Comparison of ENCODE assay signal across 21 mouse cellular contexts in genomic region chr1:105240185-105240584, GRCm38 (mm10).
"Had no signal": no experiment of that assay in that cellular context is flagged by ENCODE, and none has a peak within 500 bp of the region (broad histone marks: within the 10 kb centered on the region; RNA-seq: fewer than 3 reads in every experiment).

No protein-coding gene starts in this region.

- H3K9ac ChIP-seq: liver, embryonic 15.5 days; lung, embryonic 14.5 days; midbrain, embryonic 12.5 days; neural tube, embryonic 13.5 days; neural tube, embryonic 15.5 days had no signal

- ATAC-seq: midbrain, embryonic 16.5 days had no signal

- H3K27ac ChIP-seq: liver, embryonic 15.5 days; midbrain, embryonic 10.5 days; midbrain, embryonic 12.5 days; neural tube, embryonic 13.5 days; neural tube, embryonic 15.5 days had no signal

- H3K4me1 ChIP-seq: liver, embryonic 15.5 days; megakaryocyte, embryonic 14.5 days; midbrain, embryonic 10.5 days; midbrain, embryonic 12.5 days; neural tube, embryonic 13.5 days; neural tube, embryonic 15.5 days had no signal

- H3K4me2 ChIP-seq: liver, embryonic 15.5 days; lung, embryonic 14.5 days; midbrain, embryonic 12.5 days; neural tube, embryonic 13.5 days; neural tube, embryonic 15.5 days had no signal

- H3K9me3 ChIP-seq: liver, embryonic 15.5 days; megakaryocyte, embryonic 14.5 days; midbrain, embryonic 10.5 days; midbrain, embryonic 12.5 days; neural tube, embryonic 13.5 days; neural tube, embryonic 15.5 days had no signal

- H3K27me3 ChIP-seq: liver, embryonic 15.5 days; megakaryocyte, embryonic 14.5 days; midbrain, embryonic 12.5 days; neural tube, embryonic 13.5 days; neural tube, embryonic 15.5 days had no signal

- H3K4me3 ChIP-seq: liver, embryonic 15.5 days; megakaryocyte, embryonic 14.5 days; midbrain, embryonic 10.5 days; midbrain, embryonic 12.5 days; myocyte; neural tube, embryonic 13.5 days; neural tube, embryonic 15.5 days had no signal

- DNase-seq: lung, adult 18-20 months; lung, embryonic 14.5 days; lung, postnatal 10 days; lung, postnatal 4 days; midbrain, embryonic 14.5 days; retina, postnatal 1 day; right cerebral cortex, adult 18-20 months; right cerebral cortex, postnatal 25 days; right cerebral cortex, postnatal 4 days; spleen, adult 18-20 months; thymus, adult 18-20 months; thymus, postnatal 14 days; thymus, postnatal 4 days had no signal

- H3K36me3 ChIP-seq: liver, embryonic 15.5 days; midbrain, embryonic 10.5 days; midbrain, embryonic 12.5 days; neural tube, embryonic 13.5 days; neural tube, embryonic 15.5 days had no signal
